Mouse (Mus musculus): ENCODE measurements around the gene Jak1. TPM values are rescaled to one million over a fixed set of nuclear protein-coding genes. Genes with fewer than 3 reads are reported as not detected.

Jak1 gene
- polyA plus RNA-seq, 1 experiment: 46.5 TPM

GRCm38 (mm10) chr4:101260744-101261291 is 4.3 kb downstream of the Jak1 start:
- no peak overlapping the region for H3K27ac ChIP-seq (ENCODE audit: insufficient read depth, low read depth, low read length)
- no peak overlapping the region for H3K4me3 ChIP-seq (ENCODE audit: insufficient read depth, low read depth, low read length)
- TF ChIP-seq POLR2A (IDR thresholded peaks at IDR 0.05; ENCODE audit: low read depth, low read length) (no peak), CTCF (conservative IDR thresholded peaks at IDR 0.05; ENCODE audit: insufficient read depth, insufficient read length, low read depth, low read length) (no peak)
- H3K36me3 ChIP-seq (ENCODE audit: control insufficient read depth, insufficient read depth, low read length): no peaks in the 10 kb centered on the region
- no peaks in the 10 kb centered on the region for H3K27me3 ChIP-seq (replicated peaks; ENCODE audit: control insufficient read depth, insufficient read depth, low read length)
- peaks cover 28% of the 10 kb centered on the region for H3K4me1 ChIP-seq (ENCODE audit: control insufficient read depth, insufficient read depth, low read length)
- no peak for DNase-seq
- WGBS: 73% methylated on average over 8 of the region's 8 CpGs

- DNase-seq: no peak
- H3K4me3 ChIP-seq (ENCODE audit: insufficient read depth, low read depth, low read length): no peak overlapping the region
- H3K4me1 ChIP-seq (ENCODE audit: control insufficient read depth, insufficient read depth, low read length): peaks cover 40% of the 10 kb centered on the region
- H3K36me3 ChIP-seq (ENCODE audit: control insufficient read depth, insufficient read depth, low read length): no peaks in the 10 kb centered on the region
- H3K27ac ChIP-seq (ENCODE audit: insufficient read depth, low read depth, low read length): no peak overlapping the region
- WGBS: 60% methylated on average over 3 of the region's 3 CpGs
- TF ChIP-seq POLR2A (IDR thresholded peaks at IDR 0.05; ENCODE audit: low read depth, low read length): no peak
- no peak for TF ChIP-seq CTCF (conservative IDR thresholded peaks at IDR 0.05; ENCODE audit: insufficient read depth, insufficient read length, low read depth, low read length)
- H3K27me3 ChIP-seq (replicated peaks; ENCODE audit: control insufficient read depth, insufficient read depth, low read length): no peaks in the 10 kb centered on the region
Measured at GRCm38 (mm10) chr4:101256526-101257210, 8.4 kb downstream of the Jak1 start.

DNA sequence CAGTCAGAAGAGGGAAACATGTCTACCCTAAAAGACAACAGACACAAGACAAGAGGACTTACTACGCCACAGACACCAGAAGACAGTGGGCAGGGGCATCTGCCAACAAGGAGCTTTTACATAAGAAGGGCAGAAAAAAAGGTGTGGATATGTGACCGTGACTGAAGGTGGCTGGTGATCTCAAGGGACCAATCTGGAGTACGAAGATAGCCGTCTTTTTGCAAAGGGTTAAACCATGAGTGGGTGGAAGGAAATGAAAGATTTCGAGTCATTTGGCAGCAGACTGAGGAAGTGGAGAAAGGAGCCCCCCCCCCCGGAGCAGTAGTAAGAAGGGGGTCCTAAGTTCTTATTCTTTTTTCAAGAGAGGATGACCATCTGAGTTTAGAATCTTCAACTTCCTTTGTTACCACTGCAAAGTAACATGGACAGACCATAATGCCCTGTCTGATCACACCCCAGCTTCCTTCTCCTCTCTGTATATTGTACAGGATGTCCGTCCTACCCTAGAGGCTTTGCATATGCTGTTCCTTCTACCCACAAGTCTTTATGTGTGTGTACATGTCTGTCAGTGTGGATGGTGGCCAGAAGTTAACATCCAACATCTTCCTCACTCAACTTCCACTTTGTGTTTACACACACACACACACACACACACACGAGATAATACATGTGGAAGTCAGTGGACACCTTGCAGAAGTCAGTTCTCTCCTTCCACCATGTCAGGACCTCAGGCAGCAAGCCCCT is 10.3 kb downstream of the Jak1 start:
- 71% methylated on average over 8 of the region's 8 CpGs for WGBS
- no peak overlapping the region; the same call in 1 of the 2 replicates for H3K27ac ChIP-seq (ENCODE audit: insufficient read depth, low read depth, low read length)

DNA sequence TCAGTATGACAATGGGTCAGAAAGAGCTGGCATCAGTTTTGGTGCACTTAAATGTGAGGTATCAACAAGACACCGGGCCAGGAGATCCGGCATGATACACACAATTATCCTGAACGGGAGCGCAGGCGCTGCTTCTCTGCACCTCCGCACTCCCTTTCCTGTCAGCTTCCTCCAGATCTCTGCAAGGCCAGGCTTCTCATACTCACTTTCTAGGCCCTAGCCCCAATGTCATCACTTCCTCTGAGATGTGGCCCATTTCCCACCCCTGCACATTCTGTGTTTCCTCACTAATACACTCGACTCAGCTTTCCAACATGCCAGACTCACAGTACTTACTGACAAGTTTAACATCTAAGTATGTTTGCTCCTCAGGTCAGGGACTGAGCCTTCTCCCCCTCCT is 11.1 kb downstream of the Jak1 start:
- Histone ChIP-seq H3K4me1 (ENCODE audit: control insufficient read depth, insufficient read depth, low read length) (peaks cover 42% of the 10 kb centered on the region), H3K36me3 (ENCODE audit: control insufficient read depth, insufficient read depth, low read length) (no peaks in the 10 kb centered on the region), H3K27ac (ENCODE audit: insufficient read depth, low read depth, low read length) (no peak overlapping the region), H3K27me3 (replicated peaks; ENCODE audit: control insufficient read depth, insufficient read depth, low read length) (no peaks in the 10 kb centered on the region), H3K4me3 (ENCODE audit: insufficient read depth, low read depth, low read length) (no peak overlapping the region)
- no peak for DNase-seq
- 70% methylated on average over 7 of the region's 7 CpGs for WGBS
- TF ChIP-seq POLR2A (IDR thresholded peaks at IDR 0.05; ENCODE audit: low read depth, low read length): no peak

More for the DNA sequence above, 10.3 kb downstream of the Jak1 start:
- Histone ChIP-seq H3K27me3 (replicated peaks; ENCODE audit: control insufficient read depth, insufficient read depth, low read length) (no peaks in the 10 kb centered on the region), H3K4me3 (ENCODE audit: insufficient read depth, low read depth, low read length) (no peak overlapping the region), H3K4me1 (ENCODE audit: control insufficient read depth, insufficient read depth, low read length) (peaks cover 43% of the 10 kb centered on the region), H3K36me3 (ENCODE audit: control insufficient read depth, insufficient read depth, low read length) (no peaks in the 10 kb centered on the region)
- TF ChIP-seq CTCF (conservative IDR thresholded peaks at IDR 0.05; ENCODE audit: insufficient read depth, insufficient read length, low read depth, low read length) (no peak), POLR2A (IDR thresholded peaks at IDR 0.05; ENCODE audit: low read depth, low read length) (no peak)
- DNase-seq: no peak

GRCm38 (mm10) chr4:101252781-101253622 is 12.1 kb downstream of the Jak1 start:
- 28% methylated on average over 13 of the region's 13 CpGs for WGBS
- peak; percentile 46 for DNase-seq
- no peaks in the 10 kb centered on the region for H3K27me3 ChIP-seq (replicated peaks; ENCODE audit: control insufficient read depth, insufficient read depth, low read length)

DNA sequence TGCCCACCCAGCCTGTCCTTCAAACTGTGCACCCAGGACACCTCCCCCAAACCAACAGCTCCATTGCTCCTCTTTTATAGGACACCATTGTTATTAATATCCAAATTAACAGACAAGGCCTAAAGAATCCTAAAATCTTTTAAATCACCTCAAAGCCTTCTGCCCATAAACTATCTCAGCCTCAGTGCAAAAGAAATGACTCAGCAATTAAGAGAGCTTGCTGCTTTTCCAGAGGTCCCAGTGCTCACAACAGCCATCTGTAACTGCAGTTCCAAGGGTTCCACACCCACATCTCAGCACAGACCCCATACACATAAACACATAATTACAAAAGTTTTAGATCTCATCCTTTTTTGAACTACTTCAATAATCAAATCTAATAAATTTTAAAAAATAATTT is 13.1 kb downstream of the Jak1 start:
- Histone ChIP-seq H3K4me3 (ENCODE audit: insufficient read depth, low read depth, low read length) (no peak overlapping the region), H3K27me3 (replicated peaks; ENCODE audit: control insufficient read depth, insufficient read depth, low read length) (no peaks in the 10 kb centered on the region), H3K4me1 (ENCODE audit: control insufficient read depth, insufficient read depth, low read length) (peaks cover 42% of the 10 kb centered on the region), H3K36me3 (ENCODE audit: control insufficient read depth, insufficient read depth, low read length) (no peaks in the 10 kb centered on the region), H3K27ac (ENCODE audit: insufficient read depth, low read depth, low read length) (no peak overlapping the region)
- TF ChIP-seq POLR2A (IDR thresholded peaks at IDR 0.05; ENCODE audit: low read depth, low read length): no peak
- no peak for TF ChIP-seq CTCF (conservative IDR thresholded peaks at IDR 0.05; ENCODE audit: insufficient read depth, insufficient read length, low read depth, low read length)
- no peak for DNase-seq

More at GRCm38 (mm10) chr4:101252781-101253622, 12.1 kb downstream of the Jak1 start:
- Histone ChIP-seq H3K4me3 (ENCODE audit: insufficient read depth, low read depth, low read length) (no peak overlapping the region), H3K36me3 (ENCODE audit: control insufficient read depth, insufficient read depth, low read length) (no peaks in the 10 kb centered on the region), H3K4me1 (ENCODE audit: control insufficient read depth, insufficient read depth, low read length) (peaks cover 39% of the 10 kb centered on the region), H3K27ac (ENCODE audit: insufficient read depth, low read depth, low read length) (no peak overlapping the region)
- TF ChIP-seq POLR2A (IDR thresholded peaks at IDR 0.05; ENCODE audit: low read depth, low read length) (no peak), CTCF (conservative IDR thresholded peaks at IDR 0.05; ENCODE audit: insufficient read depth, insufficient read length, low read depth, low read length) (no peak)

Measured in kidney, adult 2 months (tissue).